Mouse (Mus musculus): ENCODE results near the gene Gopc. TPM values are rescaled to one million over a fixed set of nuclear protein-coding genes. Genes with fewer than 3 reads are reported as not detected.
A peak's percentile ranks its signal among the peaks of the same experiment; 100 is the strongest.

Gene Gopc
- polyA plus RNA-seq, 1 experiment from 2014 or later = 21.4 TPM

DNA sequence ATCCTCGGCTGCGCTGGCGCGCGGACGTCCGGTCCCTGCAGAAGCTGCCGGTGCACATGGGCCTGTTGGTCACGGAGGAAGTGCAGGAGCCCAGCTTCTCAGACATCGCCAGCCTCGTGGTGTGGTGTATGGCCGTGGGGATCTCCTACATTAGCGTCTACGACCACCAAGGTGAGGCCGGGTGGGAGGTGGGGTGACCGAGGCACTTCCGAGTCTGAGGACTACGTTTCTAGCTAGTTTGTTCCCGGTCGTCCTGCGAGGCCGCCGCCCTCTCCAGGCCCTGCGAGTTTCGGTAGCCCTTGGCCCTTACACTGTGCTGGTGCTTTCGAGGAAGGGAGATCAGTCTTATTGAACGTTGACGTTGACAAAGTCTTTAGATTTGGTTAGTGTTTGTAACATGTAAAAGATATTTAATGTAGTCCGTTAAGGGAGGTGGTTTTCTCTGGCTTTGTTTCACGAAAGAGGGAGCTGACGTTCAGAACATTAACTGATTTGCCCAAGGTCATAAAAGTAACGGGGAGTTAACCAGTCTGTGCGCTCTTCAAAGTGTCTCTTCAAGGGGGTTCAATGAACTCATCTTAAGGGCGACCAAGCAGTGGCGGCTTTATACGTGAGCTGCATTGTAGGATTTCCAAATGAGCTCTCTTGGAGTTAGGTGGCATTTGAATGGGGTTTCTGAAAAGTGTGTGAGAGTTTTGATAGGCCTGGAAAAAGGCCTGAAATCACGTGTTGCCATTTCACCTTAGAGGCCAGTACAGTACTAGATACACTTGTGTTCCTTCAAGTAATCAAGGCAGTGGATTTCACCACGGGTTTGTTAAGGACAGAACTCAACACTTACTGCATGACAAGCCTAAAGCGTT lies 36.3 kb upstream of the Gopc start:
- WGBS = 2% methylated on average over 39 of the region's 39 CpGs
- peak overlapping the region; percentile 98 for H3K9ac ChIP-seq (replicated peaks; ENCODE audit: low read length)
- H3K36me3 ChIP-seq (ENCODE audit: insufficient read depth, low read length) = 0 out of 2 replicates have a peak, but pooled peaks cover 3% of the 10 kb centered on the region
- H3K9me3 ChIP-seq (ENCODE audit: low read length) = no peaks in the 10 kb centered on the region
- peak overlapping the region; percentile 100 for H3K4me3 ChIP-seq (ENCODE audit: low read length)
- ATAC-seq (ENCODE audit: low FRiP score, low TSS enrichment) = peak; percentile 44
- peak overlapping the region; percentile 78 for H3K4me2 ChIP-seq (replicated peaks; ENCODE audit: low read depth, low read length)
- H3K27me3 ChIP-seq (ENCODE audit: insufficient read depth, low read length) = no peaks in the 10 kb centered on the region
- H3K4me1 ChIP-seq (ENCODE audit: insufficient read depth, low read length) = peaks cover 29% of the 10 kb centered on the region
- peak overlapping the region; percentile 91 for H3K27ac ChIP-seq (ENCODE audit: low read length)

DNA sequence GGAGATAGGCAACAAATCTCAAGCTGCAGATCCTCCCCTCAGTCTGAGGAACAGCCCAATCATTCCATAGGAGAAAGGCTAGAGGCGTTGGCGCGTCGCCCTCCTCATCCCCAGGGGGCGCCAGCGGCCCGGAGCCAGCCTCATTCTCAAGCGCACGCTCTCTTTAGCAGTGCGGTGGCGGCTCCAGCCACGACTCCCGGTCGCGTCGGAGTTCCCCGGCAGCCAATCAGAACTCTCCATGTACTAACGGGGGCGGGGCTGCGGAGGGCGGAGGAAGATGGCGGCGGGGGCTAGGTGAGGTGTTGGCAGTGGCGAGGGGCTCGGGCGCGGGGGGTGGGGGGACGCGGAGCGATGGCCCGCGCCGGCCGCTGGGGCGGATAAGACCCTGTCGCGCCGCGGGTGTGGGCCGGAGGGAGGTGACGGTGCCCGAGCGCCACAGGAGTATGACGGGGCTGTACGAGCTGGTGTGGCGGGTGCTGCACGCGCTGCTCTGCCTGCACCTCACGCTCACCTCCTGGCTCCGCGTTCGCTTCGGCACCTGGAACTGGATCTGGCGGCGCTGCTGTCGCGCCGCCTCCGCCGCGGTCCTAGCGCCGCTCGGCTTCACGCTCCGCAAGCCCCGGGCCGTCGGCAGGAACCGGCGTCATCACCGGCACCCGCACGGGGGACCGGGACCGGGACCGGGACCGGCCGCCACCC lies 35.5 kb upstream of the Gopc start, which contains the start of gene Nus1:
Gene Nus1, plus strand, starts transcription at position 249 of the 699 bp plus-strand sequence.
- ATAC-seq (ENCODE audit: low FRiP score, low TSS enrichment) = peak; percentile 98
- Histone ChIP-seq H3K36me3 (ENCODE audit: insufficient read depth, low read length) (0 out of 2 replicates have a peak, but pooled peaks cover 3% of the 10 kb centered on the region), H3K4me3 (ENCODE audit: low read length) (peak within 1 kb of the TSS; percentile 100), H3K9me3 (ENCODE audit: low read length) (no peaks in the 10 kb centered on the region), H3K27me3 (ENCODE audit: insufficient read depth, low read length) (no peaks in the 10 kb centered on the region), H3K27ac (ENCODE audit: low read length) (peak within 1 kb of the TSS; percentile 91), H3K9ac (replicated peaks; ENCODE audit: low read length) (peak within 1 kb of the TSS; percentile 98), H3K4me1 (ENCODE audit: insufficient read depth, low read length) (peaks cover 29% of the 10 kb centered on the region), H3K4me2 (replicated peaks; ENCODE audit: low read depth, low read length) (peak within 1 kb of the TSS; percentile 78)
- WGBS = under 1% methylated on average over 64 of the region's 79 CpGs

DNA sequence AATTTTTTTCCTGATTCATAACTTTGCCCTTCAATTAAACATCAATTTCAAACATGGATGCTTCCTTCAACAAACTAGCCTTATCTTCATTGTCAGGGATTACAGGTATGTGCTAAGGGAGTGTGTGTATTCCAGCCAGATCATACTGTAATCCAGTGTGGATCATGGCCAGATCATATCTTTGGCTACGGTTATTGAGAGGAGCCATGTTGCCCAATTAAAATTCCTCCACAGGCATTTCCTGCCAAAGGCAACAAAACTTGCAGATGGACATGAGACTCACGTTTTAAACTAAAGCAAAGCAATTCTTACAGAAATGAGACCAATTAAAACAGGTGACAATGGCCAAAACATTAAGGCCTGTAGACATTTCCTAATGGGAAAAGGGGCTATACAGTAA lies 34.5 kb upstream of the Gopc start:
- 36% methylated on average over 2 of the region's 2 CpGs for WGBS
- no peak for ATAC-seq (ENCODE audit: low FRiP score, low TSS enrichment)
- H3K4me2 ChIP-seq (replicated peaks; ENCODE audit: low read depth, low read length) = peak overlapping the region; percentile 66

DNA sequence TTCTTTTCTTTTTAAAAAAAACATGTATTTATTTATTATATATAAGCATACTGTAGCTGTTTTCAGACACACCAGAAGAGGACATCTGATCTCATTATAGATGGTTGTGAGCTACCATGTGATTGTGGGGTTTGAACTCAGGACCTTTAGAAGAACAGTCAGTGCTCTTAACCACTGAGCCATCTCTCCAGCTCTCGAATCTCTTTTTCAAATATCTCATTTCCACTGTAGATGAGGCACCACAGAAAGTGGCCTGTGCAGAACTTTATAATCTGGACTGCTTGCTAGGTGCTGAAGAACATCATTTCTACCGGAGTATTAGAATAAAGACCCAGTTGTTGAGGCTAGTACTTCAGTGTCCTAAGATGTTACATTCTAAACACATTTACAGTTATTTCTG lies 33.1 kb upstream of the Gopc start:
- Histone ChIP-seq H3K27me3 (ENCODE audit: insufficient read depth, low read length) (no peaks in the 10 kb centered on the region), H3K9ac (replicated peaks; ENCODE audit: low read length) (no peak overlapping the region)
- WGBS = 81% methylated on average over 2 of the region's 2 CpGs

More for the DNA sequence above, 34.5 kb upstream of the Gopc start:
- H3K36me3 ChIP-seq (ENCODE audit: insufficient read depth, low read length) = 0 out of 2 replicates have a peak, but pooled peaks cover 3% of the 10 kb centered on the region
- H3K27ac ChIP-seq (ENCODE audit: low read length) = no peak overlapping the region
- peaks cover 29% of the 10 kb centered on the region for H3K4me1 ChIP-seq (ENCODE audit: insufficient read depth, low read length)
- no peaks in the 10 kb centered on the region for H3K27me3 ChIP-seq (ENCODE audit: insufficient read depth, low read length)
- peak overlapping the region; percentile 100 for H3K4me3 ChIP-seq (ENCODE audit: low read length)
- no peaks in the 10 kb centered on the region for H3K9me3 ChIP-seq (ENCODE audit: low read length)
- H3K9ac ChIP-seq (replicated peaks; ENCODE audit: low read length) = 0 out of 2 replicates have a peak overlapping the region, but pooled peaks have one; percentile 68

DNA sequence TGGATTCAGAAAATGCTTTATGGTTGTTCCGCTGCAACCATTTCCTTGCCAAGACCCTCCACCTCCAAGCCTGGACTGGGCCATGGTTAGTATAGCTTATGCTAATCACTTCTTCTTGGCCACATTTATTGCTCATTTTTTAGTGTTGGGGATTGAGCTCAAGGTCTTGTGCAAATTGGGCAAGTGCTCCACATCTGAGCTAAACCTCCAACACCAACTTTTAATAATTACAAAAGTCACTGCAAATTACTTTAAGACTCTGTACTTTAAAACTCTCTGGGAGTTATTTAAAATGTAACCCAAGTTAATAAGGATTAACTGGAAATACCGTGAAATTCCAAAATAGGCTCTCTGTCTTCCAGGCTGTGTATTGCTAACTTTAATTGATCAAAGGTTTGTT lies 25.6 kb upstream of the Gopc start:
- WGBS = 77% methylated on average over 2 of the region's 2 CpGs
- H3K9ac ChIP-seq (replicated peaks; ENCODE audit: low read length) = no peak overlapping the region
- H3K4me3 ChIP-seq (ENCODE audit: low read length) = no peak overlapping the region
- H3K27ac ChIP-seq (ENCODE audit: low read length) = peak overlapping the region; percentile 62; the same call in 1 of the 2 replicates
- no peak overlapping the region for H3K4me2 ChIP-seq (replicated peaks; ENCODE audit: low read depth, low read length)
- H3K4me1 ChIP-seq (ENCODE audit: insufficient read depth, low read length) = no peaks in the 10 kb centered on the region
- ATAC-seq (ENCODE audit: low FRiP score, low TSS enrichment) = no peak
- H3K9me3 ChIP-seq (ENCODE audit: low read length) = no peaks in the 10 kb centered on the region
- no peaks in the 10 kb centered on the region for H3K27me3 ChIP-seq (ENCODE audit: insufficient read depth, low read length)
- H3K36me3 ChIP-seq (ENCODE audit: insufficient read depth, low read length) = no peaks in the 10 kb centered on the region

More for the DNA sequence above, 33.1 kb upstream of the Gopc start:
- Histone ChIP-seq H3K4me1 (ENCODE audit: insufficient read depth, low read length) (peaks cover 21% of the 10 kb centered on the region), H3K9me3 (ENCODE audit: low read length) (no peaks in the 10 kb centered on the region), H3K4me3 (ENCODE audit: low read length) (no peak overlapping the region), H3K27ac (ENCODE audit: low read length) (no peak overlapping the region), H3K36me3 (ENCODE audit: insufficient read depth, low read length) (no peaks in the 10 kb centered on the region), H3K4me2 (replicated peaks; ENCODE audit: low read depth, low read length) (no peak overlapping the region)
- no peak for ATAC-seq (ENCODE audit: low FRiP score, low TSS enrichment)

DNA sequence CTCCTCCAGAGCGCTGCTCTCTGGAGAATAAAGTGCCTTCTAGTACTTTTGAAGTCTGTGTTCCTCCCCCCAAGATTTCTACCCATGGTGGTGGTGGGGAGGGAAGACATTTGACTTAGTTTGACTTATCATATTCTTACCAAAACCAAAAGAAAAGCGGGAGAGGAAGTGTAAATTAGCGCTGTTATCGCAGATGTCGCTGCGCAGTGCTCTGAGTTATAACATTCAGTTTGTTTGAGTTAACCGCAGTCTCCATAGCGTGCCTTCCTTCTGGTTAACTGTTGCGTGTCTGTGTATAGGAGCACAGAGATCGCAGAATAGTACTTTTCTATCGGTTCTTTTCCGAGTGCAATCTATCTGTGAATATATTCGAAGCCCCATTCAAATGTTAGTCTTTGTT lies 23.2 kb upstream of the Gopc start:
- Histone ChIP-seq H3K4me1 (ENCODE audit: insufficient read depth, low read length) (no peaks in the 10 kb centered on the region), H3K9ac (replicated peaks; ENCODE audit: low read length) (no peak overlapping the region), H3K4me3 (ENCODE audit: low read length) (no peak overlapping the region), H3K9me3 (ENCODE audit: low read length) (no peaks in the 10 kb centered on the region), H3K4me2 (replicated peaks; ENCODE audit: low read depth, low read length) (no peak overlapping the region), H3K36me3 (ENCODE audit: insufficient read depth, low read length) (no peaks in the 10 kb centered on the region), H3K27ac (ENCODE audit: low read length) (no peak overlapping the region), H3K27me3 (ENCODE audit: insufficient read depth, low read length) (no peaks in the 10 kb centered on the region)
- 91% methylated on average over 13 of the region's 13 CpGs for WGBS
- ATAC-seq (ENCODE audit: low FRiP score, low TSS enrichment) = no peak

DNA sequence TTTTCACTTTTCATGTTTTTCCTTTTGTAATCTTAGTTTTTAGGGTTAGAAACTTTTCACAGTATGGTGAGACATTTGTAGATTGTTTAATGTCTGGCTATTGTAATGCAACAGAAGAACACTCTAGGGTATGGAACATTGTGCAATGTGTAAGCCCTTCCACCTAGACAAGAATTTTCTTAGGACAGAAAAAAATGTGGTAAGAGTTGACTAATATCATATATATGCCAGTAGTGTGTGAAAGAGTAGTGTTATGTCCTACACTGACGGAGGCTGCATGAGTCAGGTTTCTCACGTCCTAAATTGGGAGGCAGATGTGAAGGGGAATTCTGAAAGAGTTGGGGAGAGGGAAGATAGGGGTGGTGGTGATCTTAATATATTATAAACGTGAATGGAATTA lies 17.8 kb upstream of the Gopc start:
- no peaks in the 10 kb centered on the region for H3K27me3 ChIP-seq (ENCODE audit: insufficient read depth, low read length)
- WGBS = 59% methylated on average over 3 of the region's 3 CpGs
- no peaks in the 10 kb centered on the region for H3K9me3 ChIP-seq (ENCODE audit: low read length)
- H3K4me2 ChIP-seq (replicated peaks; ENCODE audit: low read depth, low read length) = no peak overlapping the region
- no peak overlapping the region for H3K4me3 ChIP-seq (ENCODE audit: low read length)
- H3K36me3 ChIP-seq (ENCODE audit: insufficient read depth, low read length) = no peaks in the 10 kb centered on the region
- no peaks in the 10 kb centered on the region for H3K4me1 ChIP-seq (ENCODE audit: insufficient read depth, low read length)
- H3K9ac ChIP-seq (replicated peaks; ENCODE audit: low read length) = no peak overlapping the region
- no peak for ATAC-seq (ENCODE audit: low FRiP score, low TSS enrichment)
- no peak overlapping the region for H3K27ac ChIP-seq (ENCODE audit: low read length)

DNA sequence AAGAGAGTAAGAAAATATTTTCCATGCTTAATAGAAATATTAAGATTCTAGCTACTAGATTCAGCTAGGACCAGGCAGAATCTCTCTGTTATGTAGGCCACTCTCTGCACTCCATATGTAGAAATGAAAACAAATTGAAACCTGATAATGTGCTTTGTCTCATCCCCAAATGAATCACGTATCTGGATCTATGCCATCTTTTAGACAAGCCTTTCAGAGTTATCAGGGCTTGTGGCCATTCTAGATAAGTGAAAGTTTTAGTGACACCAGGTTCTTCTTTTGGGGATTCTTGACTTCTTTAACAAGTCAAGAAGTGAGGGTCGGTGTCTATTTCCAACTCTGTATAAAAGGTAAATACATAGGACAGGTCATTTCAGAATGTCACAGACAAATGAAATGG lies 16.8 kb upstream of the Gopc start:
- no peaks in the 10 kb centered on the region for H3K27me3 ChIP-seq (ENCODE audit: insufficient read depth, low read length)
- H3K4me3 ChIP-seq (ENCODE audit: low read length) = no peak overlapping the region
- no peaks in the 10 kb centered on the region for H3K4me1 ChIP-seq (ENCODE audit: insufficient read depth, low read length)
- H3K9ac ChIP-seq (replicated peaks; ENCODE audit: low read length) = no peak overlapping the region
- no peak overlapping the region for H3K27ac ChIP-seq (ENCODE audit: low read length)
- no peaks in the 10 kb centered on the region for H3K9me3 ChIP-seq (ENCODE audit: low read length)
- H3K36me3 ChIP-seq (ENCODE audit: insufficient read depth, low read length) = no peaks in the 10 kb centered on the region
- WGBS = 82% methylated on average over 2 of the region's 2 CpGs
- no peak overlapping the region for H3K4me2 ChIP-seq (replicated peaks; ENCODE audit: low read depth, low read length)
- no peak for ATAC-seq (ENCODE audit: low FRiP score, low TSS enrichment)

DNA sequence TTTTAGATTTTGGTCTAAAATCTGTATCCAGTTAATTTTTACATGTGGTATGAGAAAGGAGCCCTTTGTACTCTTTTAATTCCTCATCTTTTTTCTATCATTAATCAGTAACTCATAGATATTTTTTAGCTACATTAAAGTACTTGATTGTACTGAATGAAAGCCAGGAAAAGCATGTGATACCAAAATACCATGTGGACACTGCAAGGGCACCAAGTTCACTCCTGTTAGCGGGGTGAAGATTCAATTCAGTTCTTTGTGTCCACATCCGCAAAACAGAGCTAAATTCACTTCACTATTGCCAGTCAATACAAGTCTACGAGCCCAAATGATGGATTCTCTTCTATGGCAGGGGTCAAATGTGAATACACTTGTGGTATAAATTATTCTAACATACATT lies 14.7 kb upstream of the Gopc start:
- Histone ChIP-seq H3K27ac (ENCODE audit: low read length) (no peak overlapping the region), H3K9me3 (ENCODE audit: low read length) (no peaks in the 10 kb centered on the region), H3K4me2 (replicated peaks; ENCODE audit: low read depth, low read length) (no peak overlapping the region), H3K27me3 (ENCODE audit: insufficient read depth, low read length) (no peaks in the 10 kb centered on the region), H3K9ac (replicated peaks; ENCODE audit: low read length) (no peak overlapping the region), H3K4me1 (ENCODE audit: insufficient read depth, low read length) (no peaks in the 10 kb centered on the region), H3K36me3 (ENCODE audit: insufficient read depth, low read length) (no peaks in the 10 kb centered on the region), H3K4me3 (ENCODE audit: low read length) (no peak overlapping the region)
- WGBS = 90% methylated on average over 3 of the region's 3 CpGs
- no peak for ATAC-seq (ENCODE audit: low FRiP score, low TSS enrichment)

DNA sequence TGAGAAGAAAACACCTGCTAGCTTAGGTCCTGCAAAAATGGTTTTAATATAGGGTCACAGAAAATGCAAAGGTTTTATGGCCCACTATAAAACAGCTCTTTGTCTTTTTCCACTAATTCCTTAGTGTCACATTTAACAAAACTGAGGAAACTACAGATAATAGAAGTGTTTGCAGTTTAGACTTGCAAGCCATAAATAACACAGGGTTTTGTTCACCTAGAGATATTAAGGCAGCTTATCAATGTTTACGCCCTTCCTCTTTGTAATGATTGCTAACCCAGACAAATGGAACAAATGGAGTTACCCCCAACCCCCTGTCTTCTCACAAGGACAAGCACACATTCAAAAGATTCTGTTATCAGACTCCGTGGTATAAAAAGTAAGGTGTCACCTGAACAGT lies 9.3 kb upstream of the Gopc start:
- Histone ChIP-seq H3K9ac (replicated peaks; ENCODE audit: low read length) (no peak overlapping the region), H3K27me3 (ENCODE audit: insufficient read depth, low read length) (no peaks in the 10 kb centered on the region), H3K36me3 (ENCODE audit: insufficient read depth, low read length) (no peaks in the 10 kb centered on the region), H3K4me1 (ENCODE audit: insufficient read depth, low read length) (no peaks in the 10 kb centered on the region), H3K4me2 (replicated peaks; ENCODE audit: low read depth, low read length) (no peak overlapping the region), H3K27ac (ENCODE audit: low read length) (no peak overlapping the region), H3K4me3 (ENCODE audit: low read length) (no peak overlapping the region), H3K9me3 (ENCODE audit: low read length) (no peaks in the 10 kb centered on the region)
- 79% methylated on average over 2 of the region's 2 CpGs for WGBS
- ATAC-seq (ENCODE audit: low FRiP score, low TSS enrichment) = no peak

All from kidney, embryonic 16.5 days (tissue).